Mouse (Mus musculus) heart, postnatal 0 days (tissue): ENCODE data around the gene Stard13. TPM values are rescaled to one million over a fixed set of nuclear protein-coding genes. Genes with fewer than 3 reads are reported as not detected.

ENCODE experiments used
- ATAC-seq: fragments of 200-750 bp; cut with Nextera tagmentation; 2 replicates; pipeline ENCODE4 v1.8.0; 2017; ENCODE audit warnings: low read depth, moderate number of reproducible peaks, moderate library complexity; ENCODE audit not compliant: insufficient read depth
- DNase-seq: peaks from one replicate; pipeline ENCODE4 v3.0.0-alpha.2; 2016; ENCODE audit warnings: low spot score
- H3K27ac ChIP-seq: fragments of 300-500 bp; sonication (generic); 2 replicates; pipeline ENCODE4 v1.5.1; 2014; ENCODE audit warnings: low read depth, mild to moderate bottlenecking
- H3K27me3 ChIP-seq: fragments of 300-500 bp; sonication (generic); 2 replicates; pipeline ENCODE4 v1.6.1; 2014; ENCODE audit warnings: low read length, mixed read lengths; ENCODE audit not compliant: control insufficient read depth, insufficient read depth
- H3K36me3 ChIP-seq: fragments of 300-500 bp; sonication (generic); replicated peaks from 2 replicates; pipeline ENCODE4 v1.6.1; 2014; ENCODE audit warnings: low read length, mixed read lengths; ENCODE audit not compliant: control insufficient read depth, insufficient read depth
- H3K4me1 ChIP-seq: fragments of 300-500 bp; sonication (generic); 2 replicates; pipeline ENCODE4 v1.6.1; 2014; ENCODE audit warnings: antibody characterized with exemption; ENCODE audit not compliant: control insufficient read depth, insufficient read depth
- H3K4me2 ChIP-seq: fragments of 300-500 bp; sonication (generic); 2 replicates; pipeline ENCODE4 v1.6.1; 2014; ENCODE audit warnings: low read depth, mild to moderate bottlenecking, low read length, moderate library complexity
- H3K4me3 ChIP-seq: fragments of 300-500 bp; sonication (generic); 2 replicates; pipeline ENCODE4 v1.5.1; 2014; ENCODE audit warnings: low read depth, low read length
- H3K9ac ChIP-seq: fragments of 300-500 bp; sonication (generic); replicated peaks from 2 replicates; pipeline ENCODE4 v1.6.1; 2014; ENCODE audit warnings: low read depth, low read length, mixed read lengths
- H3K9me3 ChIP-seq: fragments of 300-500 bp; sonication (generic); replicated peaks from 2 replicates; pipeline ENCODE4 v1.6.1; 2016; ENCODE audit warnings: low read length; ENCODE audit not compliant: control insufficient read depth
- CTCF ChIP-seq: IDR thresholded peaks from 2 replicates; pipeline ENCODE4 v1.5.1; 2016; ENCODE audit warnings: antibody characterized with exemption, control low read depth, low read depth
- EP300 ChIP-seq: IDR thresholded peaks from 2 replicates; pipeline ENCODE4 v1.6.1; 2016; ENCODE audit warnings: antibody characterized with exemption, low read depth
- WGBS: fragments of 180-500 bp; shearing (Covaris S2); extraction: QIAGEN DNeasy Blood & Tissue Kit; methylation state at CpG from one replicate; pipeline ENCODE4 v1.1.7; 2014; 5-methylcytosine and 5-hydroxymethylcytosine counted together
- polyA plus RNA-seq: library from polyadenylated mRNA; unstranded; fragments of >200 nt; fragmentation: Nextera tagmentation; extraction: Ambion mirVana; gene quantifications from 2 replicates; pipeline ENCODE4 v1.2.1, GENCODE M21; 2015
- total RNA-seq: library from RNA; depleted of rRNA; stranded (reverse); fragments of >200 nt; gene quantifications from 2 replicates; pipeline ENCODE4 v1.2.3, GENCODE M21; 2014; ENCODE audit warnings: low replicate concordance

Stard13 gene
- total and polyA plus RNA-seq, 2 experiments from 2014 or later: 3.3 to 10.6 TPM

DNA sequence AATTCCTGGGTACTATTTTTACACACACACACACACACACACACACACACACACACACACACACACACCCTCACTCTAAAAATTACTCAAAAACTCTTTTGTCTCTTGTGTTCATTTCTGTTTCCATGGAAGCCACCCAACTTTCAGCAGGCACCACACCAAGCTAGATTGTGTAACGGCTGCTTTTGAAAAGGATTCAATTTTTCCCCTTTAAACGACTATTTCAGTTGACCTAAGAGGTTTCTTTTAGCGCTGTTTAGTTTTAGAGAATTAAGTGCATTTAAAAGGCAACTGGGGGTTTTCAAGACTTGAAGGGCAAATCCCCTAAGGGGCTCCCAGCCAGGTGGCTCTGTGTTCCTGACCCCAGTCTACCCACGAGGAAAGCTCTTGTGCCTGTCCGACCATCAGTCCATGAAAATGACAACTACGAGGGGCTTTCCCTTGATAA lies 123.2 kb downstream of the Stard13 start:
- DNase-seq: no peak
- Histone ChIP-seq H3K4me3 (no peak overlapping the region), H3K27ac (peak overlapping the region; percentile 23; the same call in 1 of the 2 replicates), H3K9ac (no peak overlapping the region), H3K4me2 (no peak overlapping the region), H3K27me3 (no peaks in the 10 kb centered on the region), H3K36me3 (no peaks in the 10 kb centered on the region), H3K9me3 (no peaks in the 10 kb centered on the region), H3K4me1 (no peaks in the 10 kb centered on the region)
- ATAC-seq: no peak
- WGBS: 59% methylated on average over 6 of the region's 6 CpGs
- TF ChIP-seq EP300: no peak
- no peak for TF ChIP-seq CTCF

DNA sequence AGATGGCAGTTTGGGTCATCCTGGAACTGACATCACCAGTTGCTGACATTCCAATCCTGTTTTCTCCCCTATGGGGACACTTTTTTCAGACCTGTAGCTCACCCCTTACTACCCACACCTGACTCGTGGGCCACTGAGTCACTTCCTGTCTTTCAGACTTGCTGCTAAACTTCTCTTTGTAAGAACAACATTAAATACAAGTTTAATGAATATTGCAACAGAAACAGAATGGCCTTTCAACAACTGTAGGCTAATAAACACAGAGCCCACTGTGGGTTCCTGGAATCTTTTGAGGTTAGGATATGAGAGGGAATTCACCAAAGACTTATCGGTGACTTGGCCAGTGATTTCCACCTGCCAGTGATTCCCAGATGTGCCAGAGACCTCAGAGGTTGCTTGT lies 123.8 kb downstream of the Stard13 start:
- Histone ChIP-seq H3K4me3 (no peak overlapping the region), H3K9me3 (no peaks in the 10 kb centered on the region), H3K27me3 (no peaks in the 10 kb centered on the region), H3K36me3 (no peaks in the 10 kb centered on the region), H3K4me2 (no peak overlapping the region), H3K9ac (no peak overlapping the region), H3K27ac (0 out of 2 replicates have a peak overlapping the region, but pooled peaks have one; percentile 9), H3K4me1 (0 out of 2 replicates have a peak, but pooled peaks cover 2% of the 10 kb centered on the region)
- ATAC-seq (no peak), DNase-seq (no peak)
- TF ChIP-seq CTCF (no peak), EP300 (no peak)
- whole genome bisulfite sequencing: 55% methylated on average over 2 of the region's 2 CpGs

DNA sequence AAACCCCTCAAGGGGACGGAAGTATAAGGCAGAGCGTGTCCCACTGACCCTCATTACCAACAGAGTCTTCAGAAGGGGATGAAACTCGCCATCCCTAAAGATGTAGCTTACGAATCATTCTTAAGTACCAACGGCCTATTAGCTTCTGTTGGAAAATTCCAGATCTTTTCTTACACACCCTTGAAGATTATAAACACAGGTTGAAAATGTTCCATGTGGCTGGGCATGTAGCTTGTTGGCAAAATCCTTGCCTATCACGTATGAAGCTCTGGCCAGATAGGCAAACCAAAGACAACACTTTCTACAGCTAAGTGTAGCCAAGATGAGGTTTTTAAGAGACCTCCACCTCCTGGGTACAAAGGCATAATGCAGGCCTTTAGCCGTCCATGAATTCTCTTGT lies 124.7 kb downstream of the Stard13 start:
- no peaks in the 10 kb centered on the region for H3K27me3 ChIP-seq
- no peak overlapping the region for H3K4me3 ChIP-seq
- 71% methylated on average over 7 of the region's 7 CpGs for whole genome bisulfite sequencing

DNA sequence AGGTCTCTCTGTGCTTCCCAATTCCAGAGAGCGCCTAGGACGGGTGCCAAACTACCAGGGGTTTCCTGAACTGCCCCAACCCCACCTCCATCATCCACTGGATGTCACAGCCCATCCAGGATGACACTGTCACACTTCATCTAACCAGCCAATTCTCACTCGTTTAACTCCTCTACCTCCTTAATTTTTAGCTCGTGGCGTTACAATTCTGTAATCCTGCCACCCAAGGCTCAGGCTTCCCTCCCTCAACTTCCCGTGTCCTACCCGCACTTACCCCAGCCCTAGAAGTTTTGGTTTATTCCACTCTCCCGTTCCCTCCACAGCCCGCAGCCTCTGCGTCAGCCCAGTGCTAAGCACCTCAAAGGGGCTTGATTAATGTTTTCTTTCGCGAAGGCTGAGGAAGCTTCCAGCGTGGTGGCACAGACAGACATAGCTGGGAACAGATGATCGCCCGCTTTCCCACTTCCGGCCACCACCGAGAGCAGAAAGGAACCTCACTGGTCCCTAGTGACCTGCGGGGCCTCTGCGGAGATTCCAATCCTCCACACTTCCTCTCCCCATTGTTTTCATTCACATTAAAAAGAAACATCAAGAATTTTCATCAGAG lies 125.2 kb downstream of the Stard13 start:
- peak overlapping the region; percentile 46 for H3K4me2 ChIP-seq
- no peak for DNase-seq
- 47% methylated on average over 19 of the region's 19 CpGs for WGBS
- H3K4me1 ChIP-seq: peaks cover 11% of the 10 kb centered on the region
- 0 out of 2 replicates have a peak overlapping the region, but pooled peaks have one; percentile 19 for H3K9ac ChIP-seq
- TF ChIP-seq CTCF: no peak
- TF ChIP-seq EP300: no peak
- H3K27me3 ChIP-seq: no peaks in the 10 kb centered on the region
- H3K27ac ChIP-seq: peak overlapping the region; percentile 58; the same call in 1 of the 2 replicates
- no peak for ATAC-seq
- no peaks in the 10 kb centered on the region for H3K9me3 ChIP-seq
- H3K4me3 ChIP-seq: peak overlapping the region; percentile 21
- H3K36me3 ChIP-seq: no peaks in the 10 kb centered on the region

More for the DNA sequence above, 124.7 kb downstream of the Stard13 start:
- Histone ChIP-seq H3K9ac (no peak overlapping the region), H3K27ac (peak overlapping the region; percentile 58), H3K4me1 (peaks cover 10% of the 10 kb centered on the region), H3K9me3 (no peaks in the 10 kb centered on the region), H3K4me2 (peak overlapping the region; percentile 46), H3K36me3 (no peaks in the 10 kb centered on the region)
- ATAC-seq (no peak), DNase-seq (no peak)
- TF ChIP-seq EP300 (no peak), CTCF (no peak)

DNA sequence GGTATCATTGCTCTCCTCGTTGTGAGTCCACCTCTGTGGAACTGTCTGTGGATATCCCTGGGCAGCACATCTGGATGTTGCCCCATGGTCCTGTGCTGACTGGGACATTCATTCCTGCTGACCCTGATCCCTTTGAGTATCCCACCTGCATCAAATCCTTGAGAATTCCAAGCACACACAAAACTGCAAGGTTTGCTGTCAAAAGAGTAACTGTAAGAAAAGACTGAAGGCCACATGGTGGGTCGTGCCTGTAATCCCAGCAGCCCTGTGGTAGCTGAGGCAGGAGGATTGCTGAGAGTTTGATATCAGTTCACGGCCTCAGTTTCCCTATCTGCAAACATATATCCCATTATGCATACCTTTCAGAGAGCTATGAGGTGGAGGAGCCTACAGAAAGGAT lies 126.8 kb downstream of the Stard13 start:
- H3K4me1 ChIP-seq: peaks cover 11% of the 10 kb centered on the region

More for the DNA sequence above, 126.8 kb downstream of the Stard13 start:
- H3K4me3 ChIP-seq: no peak overlapping the region
- TF ChIP-seq EP300 (no peak), CTCF (no peak)
- DNase-seq (no peak), ATAC-seq (no peak)
- no peak overlapping the region for H3K9ac ChIP-seq
- WGBS: 87% methylated on average over 3 of the region's 3 CpGs
- no peaks in the 10 kb centered on the region for H3K9me3 ChIP-seq
- no peak overlapping the region for H3K4me2 ChIP-seq
- H3K27me3 ChIP-seq: no peaks in the 10 kb centered on the region
- no peak overlapping the region for H3K27ac ChIP-seq
- H3K36me3 ChIP-seq: no peaks in the 10 kb centered on the region
